Mouse (Mus musculus): Measurements from ENCODE around the gene Fam117a.
A peak's percentile ranks its signal among the peaks of the same experiment; 100 is the strongest.

The Fam117a gene

GRCm38 (mm10) chr11:95365596-95365995 is 28.8 kb downstream of the Fam117a start:
- DNase-seq (ENCODE audit: low spot score): no peak

- no peak for DNase-seq (ENCODE audit: low spot score)
Observed at GRCm38 (mm10) chr11:95366280-95366897, 29.6 kb downstream of the Fam117a start.

GRCm38 (mm10) chr11:95367011-95367735 is 30.4 kb downstream of the Fam117a start:
- no peak for DNase-seq (ENCODE audit: low spot score)

GRCm38 (mm10) chr11:95368231-95368823 is 31.5 kb downstream of the Fam117a start:
- no peak for DNase-seq (ENCODE audit: low spot score)

GRCm38 (mm10) chr11:95368871-95369270 is 32.1 kb downstream of the Fam117a start:
- no peak for DNase-seq (ENCODE audit: low spot score)

- no peak for DNase-seq (ENCODE audit: low spot score)
Observed at GRCm38 (mm10) chr11:95369964-95370890, 33.4 kb downstream of the Fam117a start.

GRCm38 (mm10) chr11:95371182-95371581 is 34.4 kb downstream of the Fam117a start:
- DNase-seq (ENCODE audit: low spot score): no peak

- no peak for DNase-seq (ENCODE audit: low spot score)
Observed at GRCm38 (mm10) chr11:95378926-95379325, 42.1 kb downstream of the Fam117a start.

GRCm38 (mm10) chr11:95379552-95379951 is 42.7 kb downstream of the Fam117a start:
- no peak for DNase-seq (ENCODE audit: low spot score)

GRCm38 (mm10) chr11:95380711-95381110 is 43.9 kb downstream of the Fam117a start:
- no peak for DNase-seq (ENCODE audit: low spot score)

- DNase-seq (ENCODE audit: low spot score): no peak
Observed at GRCm38 (mm10) chr11:95381146-95381545, 44.3 kb downstream of the Fam117a start.

GRCm38 (mm10) chr11:95383331-95383986 is 46.6 kb downstream of the Fam117a start:
- no peak for DNase-seq (ENCODE audit: low spot score)

- no peak for DNase-seq (ENCODE audit: low spot score)
Observed at GRCm38 (mm10) chr11:95384004-95384318, 47.1 kb downstream of the Fam117a start.

GRCm38 (mm10) chr11:95384319-95384972 is 47.6 kb downstream of the Fam117a start, which contains the start of gene Slc35b1:
Gene Slc35b1 (plus strand): TSS chr11:95384692.
- DNase-seq (ENCODE audit: low spot score): peak; percentile 98

GRCm38 (mm10) chr11:95384973-95385320 is 48.1 kb downstream of the Fam117a start:
- DNase-seq (ENCODE audit: low spot score): no peak

- DNase-seq (ENCODE audit: low spot score): no peak
Observed at GRCm38 (mm10) chr11:95387354-95387753, 50.5 kb downstream of the Fam117a start.

- no peak for DNase-seq (ENCODE audit: low spot score)
Observed at GRCm38 (mm10) chr11:95389006-95389405, 52.2 kb downstream of the Fam117a start.

GRCm38 (mm10) chr11:95390420-95390819 is 53.6 kb downstream of the Fam117a start:
- DNase-seq (ENCODE audit: low spot score): no peak

GRCm38 (mm10) chr11:95391201-95391600 is 54.4 kb downstream of the Fam117a start:
- no peak for DNase-seq (ENCODE audit: low spot score)

- DNase-seq (ENCODE audit: low spot score): no peak
Observed at GRCm38 (mm10) chr11:95391743-95392142, 54.9 kb downstream of the Fam117a start.

- no peak for DNase-seq (ENCODE audit: low spot score)
Observed at GRCm38 (mm10) chr11:95392223-95392667, 55.4 kb downstream of the Fam117a start.

All from yolk sac, embryonic 10.5 days (tissue).